Mouse (Mus musculus) bone marrow, adult 2 months (tissue): ENCODE results near the gene Gsg1l2.
A peak's percentile ranks its signal among the peaks of the same experiment; 100 is the strongest.

ENCODE experiments used
- CTCF ChIP-seq: fragments of 200-500 bp; IDR thresholded peaks from 2 replicates; pipeline ENCODE4 v1.5.1; 2011; ENCODE audit warnings: low read length, control low read depth; ENCODE audit not compliant: control insufficient read depth, insufficient read depth
- POLR2A ChIP-seq: fragments of 200-500 bp; IDR thresholded peaks from 2 replicates; pipeline ENCODE4 v1.6.1; 2011; ENCODE audit warnings: low read depth, mild to moderate bottlenecking, control low read depth, low read length, borderline replicate concordance; ENCODE audit not compliant: control insufficient read depth

DNA sequence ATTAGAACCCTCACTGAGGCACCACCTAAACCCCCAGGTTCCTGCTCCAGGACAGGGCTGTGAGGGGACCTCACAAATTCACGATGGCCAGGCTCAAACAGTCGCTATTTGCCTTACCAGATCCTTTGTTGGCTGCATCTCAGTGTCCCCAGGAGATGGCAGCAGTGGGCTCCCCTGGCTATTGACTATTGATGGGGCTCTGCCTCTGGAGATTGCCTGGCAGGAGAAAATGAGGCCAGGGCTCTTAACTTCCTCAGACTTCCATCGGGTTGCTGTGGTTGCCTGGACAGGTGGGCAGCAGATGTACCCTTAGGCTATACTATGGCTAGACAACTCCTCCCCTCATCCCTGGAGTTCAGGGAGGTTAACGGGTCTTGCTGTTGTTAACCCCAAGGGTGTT lies 45.8 kb downstream of the Gsg1l2 start:
- peak; percentile 29; the same call in 1 of the 2 replicates for TF ChIP-seq CTCF
- no peak for TF ChIP-seq POLR2A
